ENCODE assay signal across 19 mouse cellular contexts in genomic region chr4:156252619-156253018, GRCm38 (mm10). TPM values are rescaled to one million over a fixed set of nuclear protein-coding genes. Genes with fewer than 3 reads are reported as not detected.
DNase-seq lines count a peak whose midpoint lies in the region; ATAC-seq and TF ChIP-seq lines count a peak whose summit lies in the region.
"Had no signal": no experiment of that assay in that cellular context is flagged by ENCODE, and none has a peak within 500 bp of the region (broad histone marks: within the 10 kb centered on the region; RNA-seq: fewer than 3 reads in every experiment).

No protein-coding gene starts in this region.

- no peak overlapping the region for H3K4me3 ChIP-seq in hindbrain, embryonic 10.5 days
- no peak overlapping the region for H3K4me3 ChIP-seq in hindbrain, postnatal 0 days (ENCODE audit: low read length)
- H3K4me3 ChIP-seq in bone marrow, adult 2 months (replicated peaks; ENCODE audit: control insufficient read depth, low read depth, low read length) = peak overlapping the region; percentile 28
- H3K4me3 ChIP-seq in hindbrain, embryonic 12.5 days = no peak overlapping the region
- H3K4me3 ChIP-seq in layer of hippocampus, adult 2 months = no peak overlapping the region
- H3K4me3 ChIP-seq: embryonic facial prominence, embryonic 15.5 days; intestine, embryonic 15.5 days; limb, embryonic 12.5 days had no signal

- WGBS in hindbrain, embryonic 10.5 days = 44% methylated on average over 3 of the region's 3 CpGs
- WGBS in hindbrain, postnatal 0 days = 45% methylated on average over 3 of the region's 3 CpGs
- WGBS in bone marrow, adult 2 months = 28% methylated on average over 3 of the region's 3 CpGs
- WGBS in hindbrain, embryonic 12.5 days = 42% methylated on average over 3 of the region's 3 CpGs

- peaks cover 36% of the 10 kb centered on the region for H3K4me1 ChIP-seq in hindbrain, embryonic 10.5 days (replicated peaks)
- H3K4me1 ChIP-seq in hindbrain, postnatal 0 days (ENCODE audit: insufficient read depth, low read length) = 0 out of 2 replicates have a peak, but pooled peaks cover 4% of the 10 kb centered on the region
- H3K4me1 ChIP-seq in bone marrow, adult 2 months (ENCODE audit: control insufficient read depth, insufficient read depth, low read length) = peaks cover 5% of the 10 kb centered on the region
- H3K4me1 ChIP-seq in hindbrain, embryonic 12.5 days = peaks cover 28% of the 10 kb centered on the region

- peaks cover 47% of the 10 kb centered on the region for H3K27me3 ChIP-seq in hindbrain, embryonic 10.5 days (ENCODE audit: insufficient read depth, poor library complexity, severe bottlenecking)
- 0 out of 2 replicates have a peak, but pooled peaks cover 3% of the 10 kb centered on the region for H3K27me3 ChIP-seq in hindbrain, postnatal 0 days (ENCODE audit: insufficient read depth, low read length)
- peaks cover 33% of the 10 kb centered on the region for H3K27me3 ChIP-seq in hindbrain, embryonic 12.5 days

- no peak for TF ChIP-seq POLR2A in bone marrow, adult 2 months (IDR thresholded peaks at IDR 0.05; ENCODE audit: borderline replicate concordance, control insufficient read depth, low read depth, low read length)

- peak overlapping the region; percentile 70; the same call in 1 of the 2 replicates for H3K27ac ChIP-seq in hindbrain, embryonic 10.5 days
- no peak overlapping the region for H3K27ac ChIP-seq in hindbrain, postnatal 0 days
- H3K27ac ChIP-seq in bone marrow, adult 2 months (ENCODE audit: control insufficient read depth, insufficient read depth, low read depth, low read length, poor library complexity) = peak overlapping the region; percentile 69
- peak overlapping the region; percentile 67 for H3K27ac ChIP-seq in hindbrain, embryonic 12.5 days
- no peak overlapping the region for H3K27ac ChIP-seq in layer of hippocampus, adult 2 months
- H3K27ac ChIP-seq: embryonic facial prominence, embryonic 15.5 days; intestine, embryonic 15.5 days had no signal

- TF ChIP-seq CTCF in hindbrain, postnatal 0 days (IDR thresholded peaks at IDR 0.05; ENCODE audit: low read depth) = no peak
- TF ChIP-seq CTCF in bone marrow, adult 2 months (IDR thresholded peaks at IDR 0.05; ENCODE audit: control insufficient read depth, insufficient read depth, low read length) = no peak
- TF ChIP-seq CTCF in layer of hippocampus, adult 2 months (conservative IDR thresholded peaks at IDR 0.05) = no peak

- H3K36me3 ChIP-seq in hindbrain, embryonic 10.5 days = peaks cover 21% of the 10 kb centered on the region
- peaks cover 12% of the 10 kb centered on the region; the same call in 1 of the 2 replicates for H3K36me3 ChIP-seq in hindbrain, postnatal 0 days (ENCODE audit: insufficient read depth, low read length)
- peaks cover 18% of the 10 kb centered on the region for H3K36me3 ChIP-seq in hindbrain, embryonic 12.5 days

- no peak overlapping the region for H3K9ac ChIP-seq in hindbrain, postnatal 0 days (replicated peaks; ENCODE audit: low read length)
- no peak overlapping the region for H3K9ac ChIP-seq in hindbrain, embryonic 12.5 days
- H3K9ac ChIP-seq: embryonic facial prominence, embryonic 15.5 days; intestine, embryonic 15.5 days; limb, embryonic 12.5 days had no signal

- ATAC-seq in hindbrain, postnatal 0 days = no peak
- ATAC-seq in hindbrain, embryonic 12.5 days (ENCODE audit: low FRiP score) = no peak
- ATAC-seq in megakaryocyte progenitor cell, adult 5-6 weeks (replicated peaks; ENCODE audit: poor library complexity) = peak; percentile 12; the same call in 1 of the 2 replicates
- no peak for ATAC-seq in CD4-positive, CD25-positive, alpha-beta regulatory T cell, adult 4 months
- ATAC-seq: forebrain, embryonic 16.5 days; lung, postnatal 0 days had no signal

- no peak overlapping the region for H3K4me2 ChIP-seq in hindbrain, postnatal 0 days (ENCODE audit: low read depth, low read length)
- H3K4me2 ChIP-seq in hindbrain, embryonic 12.5 days (replicated peaks) = no peak overlapping the region
- H3K4me2 ChIP-seq: embryonic facial prominence, embryonic 15.5 days; intestine, embryonic 15.5 days; limb, embryonic 12.5 days had no signal

- no peaks in the 10 kb centered on the region for H3K9me3 ChIP-seq in hindbrain, embryonic 10.5 days
- H3K9me3 ChIP-seq in hindbrain, postnatal 0 days (ENCODE audit: low read length) = no peaks in the 10 kb centered on the region
- no peaks in the 10 kb centered on the region for H3K9me3 ChIP-seq in hindbrain, embryonic 12.5 days (replicated peaks)
- H3K9me3 ChIP-seq: embryonic facial prominence, embryonic 15.5 days; intestine, embryonic 15.5 days; limb, embryonic 12.5 days had no signal

- no peak for DNase-seq in hindbrain, embryonic 10.5 days (ENCODE audit: low spot score)
- DNase-seq in hindbrain, postnatal 0 days (ENCODE audit: low spot score) = no peak
- DNase-seq in layer of hippocampus, adult 2 months (ENCODE audit: low spot score in 2 of 2) = no peak
- DNase-seq in right cerebral cortex, postnatal 36 days (ENCODE audit: low spot score in 2 of 2) = no peak
- DNase-seq: adrenal gland, postnatal 14 days; B cell, adult 2 months; heart, postnatal 14 days; kidney, postnatal 14 days; layer of hippocampus, postnatal 36 days had no signal

RNA-seq across cellular contexts. Expression of gene Samd11, which starts 2.8 kb away (rescaled TPM):
- 2.1 and 2.7 TPM in 2 replicates for polyA plus RNA-seq in hindbrain, embryonic 10.5 days (2016; fragmentation: Nextera tagmentation; extraction: Ambion mirVana)
- 3.1 and 5.2 TPM in 2 replicates for total RNA-seq in hindbrain, postnatal 0 days (2014; rRNA removed)
- 1.8 and 2.9 TPM in 2 replicates for polyA plus RNA-seq in hindbrain, postnatal 0 days (2015; fragmentation: Nextera tagmentation; extraction: Ambion mirVana)
- polyA plus RNA-seq in bone marrow, adult 2 months (2011; ENCODE audit: insufficient read depth, insufficient read length, low replicate concordance, missing spikeins) = 56.6 and 90.7 TPM in 2 replicates
- polyA plus RNA-seq in hindbrain, embryonic 12.5 days (2016; fragmentation: Nextera tagmentation; extraction: Ambion mirVana) = 3.0 and 3.9 TPM in 2 replicates
- not detected in 2 replicates for total RNA-seq in megakaryocyte progenitor cell, adult 5-6 weeks (2015)
- 0.12 and 0.30 TPM in 2 replicates for total RNA-seq in megakaryocyte progenitor cell, adult 5-6 weeks (2017)
- 1 to 10 TPM; 4.8 to 5.4 TPM for total RNA-seq in layer of hippocampus, adult 2 months (2021)
- polyA plus RNA-seq in CD4-positive, CD25-positive, alpha-beta regulatory T cell, adult 4 months (2017; shearing (Covaris generic)) = 1 to 10 TPM; 2.4 to 4.1 TPM
- polyA plus RNA-seq: stomach, embryonic 14.5 days had no signal

RNA-seq across cellular contexts. Expression of gene Noc2l, which starts 16.8 kb away (rescaled TPM):
- 91.4 and 108 TPM in 2 replicates for polyA plus RNA-seq in hindbrain, embryonic 10.5 days (2016; fragmentation: Nextera tagmentation; extraction: Ambion mirVana)
- total RNA-seq in hindbrain, postnatal 0 days (2014; rRNA removed) = 79.8 and 80.8 TPM in 2 replicates
- polyA plus RNA-seq in hindbrain, postnatal 0 days (2015; fragmentation: Nextera tagmentation; extraction: Ambion mirVana) = 40.9 and 43.8 TPM in 2 replicates
- 42.7 and 68.9 TPM in 2 replicates for polyA plus RNA-seq in bone marrow, adult 2 months (2011; ENCODE audit: insufficient read depth, insufficient read length, low replicate concordance, missing spikeins)
- 71.1 and 76.7 TPM in 2 replicates for polyA plus RNA-seq in hindbrain, embryonic 12.5 days (2016; fragmentation: Nextera tagmentation; extraction: Ambion mirVana)
- total RNA-seq in megakaryocyte progenitor cell, adult 5-6 weeks (2015) = 72.3 and 81.6 TPM in 2 replicates
- total RNA-seq in megakaryocyte progenitor cell, adult 5-6 weeks (2017) = 122 and 140 TPM in 2 replicates
- total RNA-seq in layer of hippocampus, adult 2 months (2021) = 10 to 100 TPM; 70.7 to 72.1 TPM
- 10 to 100 TPM; 12.6 to 16.9 TPM for polyA plus RNA-seq in CD4-positive, CD25-positive, alpha-beta regulatory T cell, adult 4 months (2017; shearing (Covaris generic))

RNA-seq across cellular contexts. Expression of gene Plekhn1, which starts 18.0 kb away (rescaled TPM):
- polyA plus RNA-seq in hindbrain, embryonic 10.5 days (2016; fragmentation: Nextera tagmentation; extraction: Ambion mirVana) = 22.3 and 23.0 TPM in 2 replicates
- total RNA-seq in hindbrain, postnatal 0 days (2014; rRNA removed) = 52.9 and 55.3 TPM in 2 replicates
- 19.6 and 19.7 TPM in 2 replicates for polyA plus RNA-seq in hindbrain, postnatal 0 days (2015; fragmentation: Nextera tagmentation; extraction: Ambion mirVana)
- 15.7 and 42.5 TPM in 2 replicates for polyA plus RNA-seq in bone marrow, adult 2 months (2011; ENCODE audit: insufficient read depth, insufficient read length, low replicate concordance, missing spikeins)
- polyA plus RNA-seq in hindbrain, embryonic 12.5 days (2016; fragmentation: Nextera tagmentation; extraction: Ambion mirVana) = 29.0 and 30.5 TPM in 2 replicates
- 11.6 and 18.4 TPM in 2 replicates for total RNA-seq in megakaryocyte progenitor cell, adult 5-6 weeks (2015)
- 12.8 and 15.5 TPM in 2 replicates for total RNA-seq in megakaryocyte progenitor cell, adult 5-6 weeks (2017)
- total RNA-seq in layer of hippocampus, adult 2 months (2021) = 10 to 100 TPM; 41.4 to 43.1 TPM
- polyA plus RNA-seq in CD4-positive, CD25-positive, alpha-beta regulatory T cell, adult 4 months (2017; shearing (Covaris generic)) = 1 to 10 TPM; 8.3 to 9.0 TPM

RNA-seq across cellular contexts. Expression of gene Perm1, which starts 37.0 kb away (rescaled TPM):
- polyA plus RNA-seq in hindbrain, embryonic 10.5 days (2016; fragmentation: Nextera tagmentation; extraction: Ambion mirVana) = 1.2 and 1.8 TPM in 2 replicates
- total RNA-seq in hindbrain, postnatal 0 days (2014; rRNA removed) = 1.6 and 1.7 TPM in 2 replicates
- 1.2 and 1.3 TPM in 2 replicates for polyA plus RNA-seq in hindbrain, postnatal 0 days (2015; fragmentation: Nextera tagmentation; extraction: Ambion mirVana)
- 0.99 and 1.8 TPM in 2 replicates for polyA plus RNA-seq in bone marrow, adult 2 months (2011; ENCODE audit: insufficient read depth, insufficient read length, low replicate concordance, missing spikeins)
- polyA plus RNA-seq in hindbrain, embryonic 12.5 days (2016; fragmentation: Nextera tagmentation; extraction: Ambion mirVana) = 2.3 and 2.6 TPM in 2 replicates
- total RNA-seq in megakaryocyte progenitor cell, adult 5-6 weeks (2015) = 0.12 TPM in 1 of 2 replicates, not detected in the other
- 0.08 TPM in 1 of 2 replicates, not detected in the other for total RNA-seq in megakaryocyte progenitor cell, adult 5-6 weeks (2017)
- under 1 TPM; 0.26 to 0.44 TPM for total RNA-seq in layer of hippocampus, adult 2 months (2021)
- 1 to 10 TPM in 1 of 2 experiments, under 1 TPM in 1; 0.86 to 1.4 TPM for polyA plus RNA-seq in CD4-positive, CD25-positive, alpha-beta regulatory T cell, adult 4 months (2017; shearing (Covaris generic))

RNA-seq across cellular contexts. Expression of gene AW011738, which starts 49.5 kb away (rescaled TPM):
- polyA plus RNA-seq in hindbrain, embryonic 10.5 days (2016; fragmentation: Nextera tagmentation; extraction: Ambion mirVana) = 4.3 and 7.0 TPM in 2 replicates
- total RNA-seq in hindbrain, postnatal 0 days (2014; rRNA removed) = 4.6 and 5.0 TPM in 2 replicates
- 3.7 and 4.0 TPM in 2 replicates for polyA plus RNA-seq in hindbrain, postnatal 0 days (2015; fragmentation: Nextera tagmentation; extraction: Ambion mirVana)
- polyA plus RNA-seq in bone marrow, adult 2 months (2011; ENCODE audit: insufficient read depth, insufficient read length, low replicate concordance, missing spikeins) = 8.2 and 9.5 TPM in 2 replicates
- polyA plus RNA-seq in hindbrain, embryonic 12.5 days (2016; fragmentation: Nextera tagmentation; extraction: Ambion mirVana) = 7.0 and 7.6 TPM in 2 replicates
- total RNA-seq in megakaryocyte progenitor cell, adult 5-6 weeks (2015) = 0.46 and 0.62 TPM in 2 replicates
- 0.07 and 0.12 TPM in 2 replicates for total RNA-seq in megakaryocyte progenitor cell, adult 5-6 weeks (2017)
- total RNA-seq in layer of hippocampus, adult 2 months (2021) = 1 to 10 TPM; 5.6 to 7.1 TPM
- 10 to 100 TPM in 1 of 2 experiments, 1 to 10 TPM in 1; 8.0 to 10.5 TPM for polyA plus RNA-seq in CD4-positive, CD25-positive, alpha-beta regulatory T cell, adult 4 months (2017; shearing (Covaris generic))

Comparison
In these comparisons a context has a peak if more than half of its experiments do, and no peak if none do; other contexts are left out.
1. H3K27ac ChIP-seq: peak in hindbrain, embryonic 10.5 days (single experiment), bone marrow, adult 2 months (single experiment) and hindbrain, embryonic 12.5 days (single experiment); none in hindbrain, postnatal 0 days (single experiment) and layer of hippocampus, adult 2 months (single experiment).
2. RNA of gene Samd11, which starts 2.8 kb away (polyA plus RNA-seq): 56.6 to 90.7 TPM in bone marrow, adult 2 months; 2.4 to 4.1 TPM in CD4-positive, CD25-positive, alpha-beta regulatory T cell, adult 4 months, 3.0 to 3.9 TPM in hindbrain, embryonic 12.5 days, 1.8 to 2.9 TPM in hindbrain, postnatal 0 days and 2.1 to 2.7 TPM in hindbrain, embryonic 10.5 days; every median in the first group is over 10 times any median in the second.